Mouse (Mus musculus) skeletal muscle tissue, adult 2 months (tissue): Measurements from ENCODE around the gene Hacd1.
"Not testable (repeated sequence)": the region's sequence is repeated elsewhere in the genome, so short reads cannot be mapped to it uniquely, and the experiment has no call there.

ENCODE experiments used
- DNase-seq: peaks from one replicate; pipeline ENCODE4 v3.0.0-alpha.2; 2012; ENCODE audit warnings: low read depth, low spot score

Gene Hacd1

DNA sequence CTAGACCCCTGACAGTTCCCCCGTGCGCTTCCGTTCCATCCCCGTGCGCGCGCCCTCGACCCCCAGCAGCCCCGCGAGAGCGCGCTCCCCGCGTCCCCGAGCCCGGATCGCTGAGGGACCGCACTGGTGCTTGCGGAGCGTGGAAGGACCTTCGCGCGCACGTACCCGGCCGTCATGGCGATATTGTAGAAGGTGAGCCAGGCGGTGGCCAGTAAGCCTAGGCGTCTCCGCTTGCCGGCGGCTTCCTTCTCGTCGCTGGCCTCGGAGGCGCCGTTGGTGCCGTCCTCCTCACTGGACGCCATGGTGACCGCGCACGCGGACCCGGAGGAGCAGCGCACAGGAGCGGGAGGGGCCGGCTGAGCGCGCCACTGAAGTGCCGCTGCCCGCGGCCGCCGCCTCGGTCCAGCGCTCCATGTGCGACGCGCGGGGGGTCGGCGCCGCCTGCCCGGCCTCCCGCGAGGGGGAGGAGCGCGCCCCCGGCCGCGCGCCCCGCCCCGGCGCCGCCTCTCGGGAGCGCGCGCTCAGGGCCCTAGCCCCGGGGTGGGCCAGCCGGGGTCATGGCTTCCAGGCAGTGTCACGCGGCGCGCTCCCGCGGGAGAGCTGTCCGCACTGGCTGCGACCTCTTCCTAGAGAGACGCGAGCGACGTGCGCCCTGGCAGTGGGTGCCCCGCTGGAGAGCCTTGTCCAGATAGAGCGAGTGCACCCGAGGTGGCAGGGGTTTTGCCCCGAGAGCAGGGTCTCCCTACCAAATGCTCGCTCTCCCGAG lies at the start of gene Hacd1:
TSS of gene Hacd1 (minus strand) at position 570 of the 766 bp plus-strand sequence.
- peak; percentile 79 for DNase-seq

DNA sequence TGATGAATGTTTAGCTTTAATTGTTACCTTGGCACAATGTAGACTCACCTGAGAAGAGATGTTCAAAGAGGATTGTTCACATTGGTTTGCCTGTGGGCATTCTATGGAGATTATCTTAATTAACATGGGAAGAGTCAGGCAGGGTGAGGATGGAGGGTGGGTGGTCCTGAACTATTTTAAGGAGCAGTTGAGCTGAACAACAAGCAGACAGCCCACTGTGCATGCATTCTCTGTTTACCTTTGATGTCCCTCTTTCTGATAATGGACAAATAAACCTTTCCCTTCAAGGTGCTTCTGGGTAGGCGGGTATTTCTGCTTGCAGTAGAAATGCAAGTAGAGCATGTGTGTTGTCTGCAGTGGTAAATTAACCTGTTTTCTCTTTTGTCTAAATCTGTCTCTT lies 48.0 kb upstream of the Hacd1 start:
- DNase-seq = no peak

DNA sequence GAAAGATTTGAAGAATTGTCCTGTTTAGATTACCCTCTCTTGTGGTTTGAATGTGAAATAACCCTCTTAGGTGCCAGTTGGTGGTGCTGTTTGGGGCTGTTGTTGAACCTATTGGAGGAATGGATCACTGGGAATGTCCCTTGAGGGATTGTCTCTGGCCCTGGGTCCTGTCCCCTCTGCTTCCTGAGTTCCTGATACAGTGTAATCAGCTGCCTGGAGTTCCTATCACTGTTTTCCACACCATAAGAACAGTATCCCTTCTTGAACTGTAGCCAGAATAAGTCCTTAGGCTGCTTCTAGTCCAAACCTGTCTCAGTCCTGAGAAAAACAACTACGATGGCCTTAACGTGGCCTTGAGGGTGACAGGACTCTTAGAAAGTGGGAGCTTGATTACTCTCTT lies 46.7 kb upstream of the Hacd1 start:
- DNase-seq = no peak

DNA sequence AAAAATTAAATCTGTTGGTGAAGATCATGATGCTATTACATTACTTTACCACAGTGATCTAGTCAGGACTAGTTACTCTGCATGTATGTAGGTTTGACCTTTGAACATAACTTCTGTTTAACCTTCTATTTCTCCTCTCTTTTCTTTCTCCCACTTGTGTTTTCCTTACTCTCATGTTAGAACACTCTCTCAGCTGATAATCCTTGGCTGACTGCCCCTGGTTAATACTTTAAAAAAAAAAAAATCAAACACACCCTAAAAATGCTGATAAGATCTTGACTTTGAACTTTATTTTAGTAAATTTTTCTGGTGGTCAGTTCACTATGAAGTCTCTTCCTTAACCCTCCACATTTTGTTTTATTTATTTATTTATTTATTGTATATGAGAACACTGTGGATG lies 44.6 kb upstream of the Hacd1 start:
- no peak for DNase-seq

DNA sequence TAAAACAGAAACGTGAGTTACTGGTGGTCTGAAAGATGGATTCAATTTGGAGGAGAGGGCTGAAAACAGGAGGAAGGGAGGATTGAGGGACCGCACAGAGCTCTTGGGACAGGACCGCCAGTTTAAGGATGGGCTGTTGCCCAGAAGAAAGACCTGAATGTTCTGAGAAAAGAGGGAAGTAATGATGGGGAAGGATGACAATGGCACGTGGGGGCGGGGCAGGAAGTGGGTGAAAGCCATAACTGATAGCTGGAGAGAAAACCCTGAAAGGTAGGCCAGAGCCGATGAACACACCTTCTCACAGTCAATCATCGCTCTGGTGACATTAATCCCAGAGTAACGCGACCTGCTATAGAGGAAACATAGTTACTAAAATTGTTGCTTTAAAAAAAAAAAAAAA lies 22.6 kb upstream of the Hacd1 start:
- not testable (repeated sequence) for DNase-seq

DNA sequence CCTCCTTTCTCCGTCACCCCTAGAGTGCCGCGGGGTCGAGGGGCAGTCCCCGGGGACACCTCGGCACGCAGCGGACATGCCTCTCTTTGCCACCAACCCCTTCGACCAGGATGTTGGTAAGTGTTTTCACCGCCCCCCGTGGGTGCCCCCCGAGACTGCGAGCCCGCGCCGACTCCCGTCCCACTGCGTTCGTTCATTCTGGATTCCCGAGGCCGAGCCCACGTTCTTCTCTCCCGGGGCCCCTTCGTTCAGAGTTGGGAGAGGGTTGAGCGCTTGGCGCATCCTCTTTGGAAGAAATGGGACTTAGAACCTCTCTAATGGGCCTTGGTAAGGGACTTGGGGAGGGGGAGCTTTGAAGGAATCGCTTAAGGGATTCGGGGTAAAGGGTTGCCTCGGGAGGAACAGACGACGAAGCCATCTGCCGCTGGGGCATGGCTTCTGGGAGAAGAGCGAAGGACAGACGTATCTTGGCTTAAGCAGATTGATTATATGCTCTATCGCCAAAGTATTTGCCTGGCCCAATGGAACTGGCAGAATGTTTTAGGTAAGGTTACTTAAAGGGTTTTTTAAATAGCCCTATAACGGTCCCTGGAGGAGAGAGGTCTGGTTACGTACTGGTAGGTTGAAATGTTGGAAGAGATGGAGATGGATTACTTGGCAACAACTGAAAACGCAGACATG lies 18.4 kb upstream of the Hacd1 start:
- DNase-seq = no peak

DNA sequence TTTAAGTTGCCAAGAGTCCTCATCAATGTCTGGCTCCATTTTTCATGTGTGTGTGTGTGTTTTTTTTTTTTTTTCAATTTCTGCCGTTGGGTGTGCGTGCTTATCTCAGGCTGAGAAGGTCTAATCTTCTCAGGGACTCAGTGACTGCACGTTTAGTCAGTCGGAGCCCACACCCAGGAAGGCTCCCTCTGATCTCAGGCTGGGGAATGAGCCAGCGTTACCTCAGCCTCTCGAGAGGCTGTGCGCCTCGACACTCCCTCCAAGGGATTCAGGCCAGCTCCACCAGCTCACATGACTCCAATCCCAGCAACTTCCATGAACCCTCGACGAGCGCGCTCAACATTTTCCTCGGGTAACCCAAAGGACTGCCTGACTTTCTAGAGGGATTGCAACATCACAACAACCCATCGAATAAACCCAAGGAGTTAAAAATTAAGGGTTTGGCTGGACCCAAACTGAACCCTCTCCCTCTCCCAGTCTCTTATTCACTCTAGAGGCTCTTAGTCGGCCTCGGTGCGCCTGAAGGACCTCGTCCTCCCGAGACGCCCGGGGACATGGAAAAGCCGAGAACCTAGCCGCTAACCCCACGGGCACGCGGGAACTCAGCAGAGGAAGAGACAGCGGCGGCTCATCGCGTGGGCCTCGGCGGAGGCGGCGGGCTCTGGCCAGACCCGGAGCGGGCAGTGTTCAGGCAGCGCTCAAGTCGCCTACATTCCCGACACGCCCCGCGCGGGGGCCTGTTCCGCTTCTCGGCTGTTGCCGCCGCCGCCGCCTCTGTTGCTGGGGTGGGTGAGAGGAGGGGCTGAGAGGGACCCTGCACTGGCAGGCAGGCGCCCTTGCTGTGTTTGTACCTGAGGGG lies 17.7 kb upstream of the Hacd1 start, which contains the start of gene Stam:
TSS of gene Stam (plus strand) at position 737 of the 859 bp plus-strand sequence.
- DNase-seq = peak; percentile 92

DNA sequence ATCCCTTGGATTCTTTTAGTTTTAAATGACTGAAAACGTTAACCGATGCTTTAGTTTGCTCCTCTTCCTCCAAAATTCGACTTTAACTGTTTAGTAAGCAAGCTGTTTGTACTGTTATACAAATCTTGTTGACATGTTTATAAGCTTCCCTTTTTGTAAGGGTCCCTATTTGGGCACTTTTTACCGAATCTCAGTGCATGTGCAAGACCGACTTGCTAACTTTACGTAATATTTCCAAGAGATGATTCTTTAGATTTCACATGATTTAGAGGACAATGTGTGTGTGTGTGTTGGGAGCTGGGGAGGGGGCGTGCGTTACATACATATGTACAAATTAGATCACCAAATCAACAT lies 17.1 kb upstream of the Hacd1 start:
- DNase-seq = no peak

DNA sequence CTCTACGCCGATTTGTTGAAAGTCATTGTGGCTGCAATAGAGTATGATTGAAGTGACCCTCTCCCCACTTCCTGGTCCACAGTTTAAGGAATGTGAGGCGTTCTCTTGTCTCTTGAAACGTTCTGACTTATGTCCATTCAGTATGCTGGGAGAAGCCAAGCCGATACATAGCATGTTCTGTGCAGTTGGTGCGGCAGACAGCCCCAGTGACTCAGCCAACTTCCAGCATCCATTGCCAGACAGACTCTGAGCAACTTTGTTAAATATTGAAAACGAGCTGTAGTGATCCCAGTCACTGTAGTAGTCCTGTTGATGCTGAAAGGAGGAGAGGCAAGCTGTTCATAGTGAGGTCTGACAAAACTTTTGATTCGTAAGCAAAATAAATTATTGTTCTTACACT lies 14.5 kb upstream of the Hacd1 start:
- DNase-seq = no peak

DNA sequence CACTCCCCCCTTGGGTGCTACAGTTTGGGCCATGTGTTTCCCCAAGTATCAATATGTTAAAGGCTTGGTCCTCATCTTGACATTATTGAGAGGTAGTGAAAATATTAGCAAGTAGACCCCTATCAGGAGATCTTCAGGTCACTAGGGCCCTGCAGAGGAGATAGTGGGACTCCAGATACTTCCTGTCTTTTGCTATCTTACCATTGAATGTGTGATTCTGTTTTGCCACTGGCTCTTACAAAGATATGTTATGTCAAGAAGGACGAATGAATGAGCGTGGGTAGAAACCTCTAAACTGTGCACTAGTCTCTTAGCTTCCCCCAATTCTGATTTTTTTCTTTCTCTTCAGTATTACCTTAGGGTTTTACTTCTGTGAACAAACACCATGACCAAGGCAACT lies 13.1 kb upstream of the Hacd1 start:
- DNase-seq = no peak

DNA sequence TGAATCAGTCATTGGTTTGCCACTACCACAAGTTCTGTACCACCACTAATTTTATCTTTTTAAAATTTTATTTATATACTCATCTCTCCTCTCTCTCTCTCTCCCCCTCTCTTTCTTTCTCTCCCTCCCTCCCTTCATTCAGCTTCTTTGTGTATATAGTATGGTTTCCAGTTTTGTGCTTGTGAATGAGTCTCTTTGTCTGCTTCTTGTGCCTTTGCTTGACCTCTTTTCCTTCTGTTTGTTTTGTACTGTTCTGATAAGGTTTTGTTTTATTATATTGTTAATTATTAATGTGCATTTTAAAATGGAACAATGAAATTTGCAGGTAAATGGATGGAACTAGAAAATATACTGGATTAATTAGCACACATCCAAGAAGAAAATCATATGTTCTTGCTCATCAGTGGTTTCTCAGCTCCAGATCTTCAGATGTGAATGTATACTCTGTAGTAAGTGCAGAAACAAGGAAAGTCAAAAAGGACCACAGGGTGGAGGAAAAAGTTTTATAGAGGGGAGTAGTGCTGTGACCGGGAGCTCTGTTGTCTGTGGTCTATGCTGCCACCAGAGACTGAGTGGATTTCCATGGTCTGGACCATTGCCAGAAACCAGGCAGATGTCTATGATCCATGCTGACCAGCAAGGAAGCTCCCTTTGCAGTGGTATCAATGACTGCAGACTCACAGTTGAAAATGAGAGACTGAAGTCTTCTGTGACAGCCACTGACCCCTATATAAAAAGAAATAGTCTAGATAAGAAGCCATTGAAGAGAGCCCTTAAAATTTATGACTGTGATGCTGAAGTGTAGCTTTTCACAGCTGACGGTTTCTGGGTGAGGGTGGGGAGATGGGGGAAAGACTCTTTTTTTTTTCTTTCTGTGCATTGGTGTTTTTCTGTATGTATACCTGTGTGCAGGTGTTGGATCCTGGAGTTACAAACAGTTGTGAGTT lies 10.0 kb upstream of the Hacd1 start:
- no peak for DNase-seq

DNA sequence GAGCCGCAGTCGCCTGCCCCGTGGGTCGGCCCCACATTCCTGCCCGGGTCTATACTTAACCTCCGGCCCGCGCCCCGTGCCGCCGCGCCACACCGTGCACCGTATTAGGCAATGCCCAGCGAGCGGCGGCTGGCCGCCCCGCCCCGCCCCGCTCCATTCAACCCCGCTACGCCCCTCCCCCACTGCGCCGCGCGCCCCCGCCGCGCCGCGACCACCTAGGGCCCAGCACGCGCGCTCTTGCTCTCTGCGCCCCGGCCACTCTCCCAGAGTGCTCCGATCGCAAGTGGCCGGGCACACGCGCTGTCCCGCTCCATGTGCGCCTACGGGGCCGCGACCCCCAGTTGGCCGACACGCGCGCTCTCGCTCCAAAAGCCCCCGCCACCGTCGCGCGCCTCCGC lies 768 bp downstream of the Hacd1 start:
- DNase-seq = peak; percentile 64

DNA sequence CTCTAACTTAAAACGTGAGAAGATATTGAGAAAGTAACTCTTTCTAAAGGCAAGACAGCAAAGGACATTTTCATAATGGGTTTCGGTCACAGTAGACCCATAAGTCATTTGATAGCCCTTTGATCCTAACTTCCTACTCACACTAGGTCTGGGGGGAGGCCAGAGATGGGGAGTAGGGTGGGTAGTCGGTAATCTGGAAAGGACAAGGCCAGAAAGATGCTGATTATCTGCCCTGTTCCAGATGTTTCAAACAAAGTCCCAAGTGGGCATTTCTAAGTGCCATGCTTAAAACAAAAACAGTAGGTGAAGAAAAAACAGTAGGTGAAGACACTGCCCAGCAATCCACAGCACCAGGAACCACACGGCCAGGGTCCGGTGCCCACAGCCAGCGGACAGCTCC lies 1.2 kb downstream of the Hacd1 start:
- no peak for DNase-seq

DNA sequence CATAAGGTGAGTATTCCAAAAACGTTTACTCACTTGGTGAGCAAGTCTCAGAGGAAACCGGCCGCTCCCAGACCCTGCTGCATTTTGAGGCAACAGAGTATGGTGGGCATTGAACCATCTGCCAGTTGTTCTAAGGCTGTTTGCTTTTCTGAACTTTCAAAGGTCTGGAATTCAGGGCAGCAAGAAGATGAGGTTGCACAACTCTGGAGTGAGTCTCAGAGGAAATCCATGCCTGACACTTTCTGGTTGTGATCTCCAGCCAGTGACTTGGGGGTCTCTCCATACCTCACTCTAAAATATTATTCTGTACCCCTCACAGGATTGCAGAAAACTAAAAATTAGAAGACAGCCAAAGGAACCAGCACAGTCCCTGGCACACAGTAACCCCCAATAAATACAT lies 1.8 kb downstream of the Hacd1 start:
- no peak for DNase-seq

DNA sequence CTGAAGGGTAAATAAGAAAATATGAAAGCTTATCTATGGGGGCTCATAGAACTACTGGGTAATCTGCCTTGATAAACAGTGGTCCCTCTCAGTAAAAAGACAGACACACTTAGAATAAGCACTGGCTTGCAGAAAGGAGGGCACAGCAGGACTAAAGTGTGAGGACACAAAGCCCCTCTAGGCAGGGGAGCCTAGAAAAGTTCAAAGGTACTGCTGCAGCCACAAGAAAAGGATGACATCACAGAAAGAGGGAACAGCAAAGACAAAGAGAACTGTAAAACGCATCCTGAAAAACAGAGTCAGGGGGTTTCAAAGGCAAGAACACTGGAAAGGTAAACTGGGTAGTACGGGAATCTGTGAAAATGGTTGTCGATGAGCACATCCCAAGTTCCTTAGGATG lies 2.3 kb downstream of the Hacd1 start:
- no peak for DNase-seq

DNA sequence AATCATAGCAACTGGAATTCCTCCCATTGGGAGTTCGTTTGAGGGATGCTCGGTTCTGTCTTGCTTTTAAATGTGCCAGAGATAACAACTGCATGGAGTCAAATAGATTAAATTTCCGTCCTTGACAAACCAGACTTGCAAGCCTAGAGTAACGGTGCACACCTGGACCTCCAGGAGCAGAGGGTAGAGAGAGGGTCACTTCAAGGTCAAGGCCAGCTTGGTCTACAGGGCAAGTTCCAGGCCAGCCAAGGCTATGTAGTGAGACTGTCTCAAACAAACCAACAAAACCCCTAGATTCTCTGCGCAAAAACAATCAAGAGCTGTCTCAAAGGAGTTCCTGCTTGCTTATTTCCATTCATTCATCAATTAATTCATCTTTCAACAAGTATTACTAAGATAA lies 7.1 kb downstream of the Hacd1 start:
- no peak for DNase-seq

DNA sequence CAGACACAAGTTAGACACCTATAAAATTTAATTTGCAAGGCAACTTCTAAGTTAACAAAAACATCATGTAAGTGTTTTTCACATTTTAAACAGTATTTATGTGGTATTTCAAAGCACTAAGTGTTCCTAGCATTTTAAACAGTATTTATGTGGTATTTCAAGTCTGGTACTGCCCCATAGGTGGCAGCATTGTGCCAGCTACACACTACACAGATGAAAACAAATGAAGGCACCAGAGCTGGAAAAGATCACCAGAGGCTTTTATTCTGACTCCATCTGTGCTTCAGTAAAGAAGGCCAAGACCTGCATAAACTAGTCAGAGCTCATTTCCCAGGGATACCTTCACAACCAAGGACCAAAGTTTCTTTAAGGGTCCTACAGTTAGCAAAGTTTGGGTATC lies 7.6 kb downstream of the Hacd1 start:
- DNase-seq = peak; percentile 59

DNA sequence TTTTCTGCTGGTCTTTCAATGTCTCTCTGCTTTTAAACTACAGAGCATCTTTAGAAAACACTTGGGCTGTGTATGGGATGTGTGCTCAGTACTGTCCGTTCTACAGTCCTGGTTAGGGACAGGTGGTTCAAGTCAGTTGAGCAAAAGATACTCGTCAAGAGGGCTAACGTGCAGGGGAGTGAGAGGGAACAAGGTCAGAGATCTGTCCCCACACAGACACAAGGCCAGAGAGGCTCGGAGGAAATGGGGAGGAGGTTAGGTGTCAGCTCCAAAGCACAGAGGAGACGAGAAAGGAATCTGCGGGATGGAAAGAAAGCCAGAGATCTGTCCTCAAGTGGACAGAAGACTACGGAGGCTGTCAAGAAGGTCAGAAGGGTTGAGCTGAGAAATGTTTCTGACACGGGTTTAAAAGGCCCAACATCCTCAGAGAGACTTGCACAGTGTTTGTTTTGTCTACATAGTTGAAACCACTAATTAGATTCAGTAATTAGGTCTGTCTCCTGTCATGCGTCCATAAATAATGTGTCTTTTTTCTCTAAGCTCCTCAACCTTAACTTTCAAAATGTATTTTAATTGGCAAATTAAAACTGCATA lies 12.3 kb downstream of the Hacd1 start:
- DNase-seq = no peak

DNA sequence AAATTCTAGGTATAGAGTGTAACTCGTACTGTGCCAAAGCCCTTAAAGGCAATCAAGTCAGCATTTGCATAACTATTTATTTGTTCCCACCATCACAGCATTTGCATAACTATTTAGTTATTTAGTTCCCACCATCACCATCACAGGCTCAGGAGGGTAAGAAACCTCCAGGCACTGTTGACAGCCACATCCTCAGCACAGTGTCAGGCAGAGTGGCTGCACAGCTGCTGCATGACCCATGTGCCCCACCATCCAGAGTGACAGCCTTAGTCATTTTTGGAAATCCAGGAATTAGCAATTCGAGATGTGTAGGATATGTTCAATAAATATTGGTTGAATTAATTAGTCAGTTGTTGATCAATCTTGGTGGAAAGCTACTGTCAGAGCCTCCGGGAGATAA lies 12.9 kb downstream of the Hacd1 start:
- DNase-seq = no peak

DNA sequence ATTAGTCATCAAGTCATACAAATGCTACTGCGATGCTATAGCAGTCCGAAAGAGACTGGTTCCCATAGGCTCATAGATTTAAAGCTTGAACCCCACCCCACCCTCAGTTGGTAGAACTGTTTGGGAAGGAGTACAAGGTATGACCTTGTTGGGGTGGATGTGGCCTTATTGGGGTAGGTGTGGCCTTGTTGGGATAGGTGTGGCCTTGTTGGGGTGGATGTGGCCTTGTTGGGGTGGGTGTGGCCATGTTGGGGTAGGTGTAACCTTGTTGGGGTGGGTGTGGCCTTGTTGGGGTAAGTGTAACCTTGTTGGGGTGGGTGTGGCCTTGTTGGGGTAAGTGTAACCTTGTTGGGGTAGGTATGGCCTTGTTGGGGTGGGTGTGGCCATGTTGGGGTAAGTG lies 14.7 kb downstream of the Hacd1 start:
- no peak for DNase-seq

DNA sequence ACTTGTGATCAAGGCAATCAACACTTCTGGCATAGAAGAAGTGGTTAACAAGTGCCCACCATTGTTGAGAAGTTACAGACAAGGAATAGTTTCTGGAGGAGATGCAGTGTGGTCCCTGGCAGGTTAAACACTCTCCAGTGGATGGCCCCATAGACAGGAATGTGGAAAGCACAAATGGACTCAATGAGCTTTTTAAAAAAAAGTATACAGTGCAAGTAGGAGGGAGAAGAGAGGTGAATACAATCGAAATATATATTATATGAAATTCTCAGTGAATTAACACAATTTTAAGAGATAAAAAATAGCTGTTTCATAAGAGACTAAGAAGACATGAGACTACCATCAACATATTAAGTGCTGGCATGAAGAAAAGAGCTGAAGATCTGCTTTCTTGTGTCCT lies 36.7 kb downstream of the Hacd1 start:
- no peak for DNase-seq
